Mouse (Mus musculus) heart, postnatal 0 days (tissue): ENCODE data around the gene Crhr1. TPM values are rescaled to one million over a fixed set of nuclear protein-coding genes. Genes with fewer than 3 reads are reported as not detected.

Source experiments
- ATAC-seq: fragments of 200-750 bp; cut with Nextera tagmentation; 2 replicates; pipeline ENCODE4 v1.8.0; 2017; ENCODE audit warnings: low read depth, moderate number of reproducible peaks, moderate library complexity; ENCODE audit not compliant: insufficient read depth
- DNase-seq: peaks from one replicate; pipeline ENCODE4 v3.0.0-alpha.2; 2016; ENCODE audit warnings: low spot score
- H3K27ac ChIP-seq: fragments of 300-500 bp; sonication (generic); 2 replicates; pipeline ENCODE4 v1.5.1; 2014; ENCODE audit warnings: low read depth, mild to moderate bottlenecking
- H3K27me3 ChIP-seq: fragments of 300-500 bp; sonication (generic); 2 replicates; pipeline ENCODE4 v1.6.1; 2014; ENCODE audit warnings: low read length, mixed read lengths; ENCODE audit not compliant: control insufficient read depth, insufficient read depth
- H3K36me3 ChIP-seq: fragments of 300-500 bp; sonication (generic); replicated peaks from 2 replicates; pipeline ENCODE4 v1.6.1; 2014; ENCODE audit warnings: low read length, mixed read lengths; ENCODE audit not compliant: control insufficient read depth, insufficient read depth
- H3K4me1 ChIP-seq: fragments of 300-500 bp; sonication (generic); 2 replicates; pipeline ENCODE4 v1.6.1; 2014; ENCODE audit warnings: antibody characterized with exemption; ENCODE audit not compliant: control insufficient read depth, insufficient read depth
- H3K4me2 ChIP-seq: fragments of 300-500 bp; sonication (generic); 2 replicates; pipeline ENCODE4 v1.6.1; 2014; ENCODE audit warnings: low read depth, mild to moderate bottlenecking, low read length, moderate library complexity
- H3K4me3 ChIP-seq: fragments of 300-500 bp; sonication (generic); 2 replicates; pipeline ENCODE4 v1.5.1; 2014; ENCODE audit warnings: low read depth, low read length
- H3K9ac ChIP-seq: fragments of 300-500 bp; sonication (generic); replicated peaks from 2 replicates; pipeline ENCODE4 v1.6.1; 2014; ENCODE audit warnings: low read depth, low read length, mixed read lengths
- H3K9me3 ChIP-seq: fragments of 300-500 bp; sonication (generic); replicated peaks from 2 replicates; pipeline ENCODE4 v1.6.1; 2016; ENCODE audit warnings: low read length; ENCODE audit not compliant: control insufficient read depth
- CTCF ChIP-seq: IDR thresholded peaks from 2 replicates; pipeline ENCODE4 v1.5.1; 2016; ENCODE audit warnings: antibody characterized with exemption, control low read depth, low read depth
- EP300 ChIP-seq: IDR thresholded peaks from 2 replicates; pipeline ENCODE4 v1.6.1; 2016; ENCODE audit warnings: antibody characterized with exemption, low read depth
- WGBS: fragments of 180-500 bp; shearing (Covaris S2); extraction: QIAGEN DNeasy Blood & Tissue Kit; methylation state at CpG from one replicate; pipeline ENCODE4 v1.1.7; 2014; 5-methylcytosine and 5-hydroxymethylcytosine counted together
- polyA plus RNA-seq: library from polyadenylated mRNA; unstranded; fragments of >200 nt; fragmentation: Nextera tagmentation; extraction: Ambion mirVana; gene quantifications from 2 replicates; pipeline ENCODE4 v1.2.1, GENCODE M21; 2015
- total RNA-seq: library from RNA; depleted of rRNA; stranded (reverse); fragments of >200 nt; gene quantifications from 2 replicates; pipeline ENCODE4 v1.2.3, GENCODE M21; 2014; ENCODE audit warnings: low replicate concordance

Crhr1 gene
- total and polyA plus RNA-seq, 2 experiments from 2014 or later = not detected

- H3K4me2 ChIP-seq = no peak overlapping the region
- H3K27me3 ChIP-seq = peaks cover 24% of the 10 kb centered on the region
- no peak overlapping the region for H3K4me3 ChIP-seq
- WGBS = 39% methylated on average over 9 of the region's 9 CpGs
- H3K9ac ChIP-seq = no peak overlapping the region
- no peaks in the 10 kb centered on the region for H3K36me3 ChIP-seq
- no peak overlapping the region for H3K27ac ChIP-seq
- no peaks in the 10 kb centered on the region for H3K9me3 ChIP-seq
- DNase-seq = no peak
- ATAC-seq = no peak
- no peak for TF ChIP-seq CTCF
- TF ChIP-seq EP300 = no peak
- no peaks in the 10 kb centered on the region for H3K4me1 ChIP-seq
Measured at GRCm38 (mm10) chr11:104154820-104155635, 22.4 kb downstream of the Crhr1 start.

GRCm38 (mm10) chr11:104155899-104156298 lies 23.2 kb downstream of the Crhr1 start:
- Histone ChIP-seq H3K9ac (no peak overlapping the region), H3K27ac (no peak overlapping the region), H3K9me3 (no peaks in the 10 kb centered on the region), H3K36me3 (no peaks in the 10 kb centered on the region), H3K4me2 (no peak overlapping the region), H3K27me3 (peaks cover 24% of the 10 kb centered on the region), H3K4me1 (no peaks in the 10 kb centered on the region), H3K4me3 (no peak overlapping the region)
- ATAC-seq (no peak), DNase-seq (no peak)
- TF ChIP-seq EP300 (no peak), CTCF (no peak)

GRCm38 (mm10) chr11:104156391-104156790 lies 23.7 kb downstream of the Crhr1 start:
- Histone ChIP-seq H3K9me3 (no peaks in the 10 kb centered on the region), H3K27me3 (peaks cover 24% of the 10 kb centered on the region), H3K36me3 (no peaks in the 10 kb centered on the region), H3K9ac (no peak overlapping the region), H3K4me2 (no peak overlapping the region), H3K27ac (no peak overlapping the region), H3K4me3 (no peak overlapping the region), H3K4me1 (no peaks in the 10 kb centered on the region)
- 37% methylated on average over 3 of the region's 3 CpGs for WGBS
- no peak for ATAC-seq
- TF ChIP-seq EP300 = no peak
- no peak for TF ChIP-seq CTCF
- no peak for DNase-seq

GRCm38 (mm10) chr11:104157603-104158259 lies 25.1 kb downstream of the Crhr1 start:
- ATAC-seq = peak; percentile 50; the same call in 1 of the 2 replicates
- no peak overlapping the region for H3K9ac ChIP-seq

GRCm38 (mm10) chr11:104158260-104158907 lies 25.7 kb downstream of the Crhr1 start:
- Histone ChIP-seq H3K27me3 (peaks cover 24% of the 10 kb centered on the region), H3K9me3 (no peaks in the 10 kb centered on the region), H3K4me2 (peak overlapping the region; percentile 22; the same call in 1 of the 2 replicates), H3K4me1 (no peaks in the 10 kb centered on the region), H3K9ac (no peak overlapping the region), H3K27ac (no peak overlapping the region), H3K36me3 (no peaks in the 10 kb centered on the region), H3K4me3 (peak overlapping the region; percentile 12; the same call in 1 of the 2 replicates)
- TF ChIP-seq CTCF (no peak), EP300 (no peak)
- DNase-seq = no peak
- WGBS = 10% methylated on average over 17 of the region's 17 CpGs
- ATAC-seq = no peak

More at GRCm38 (mm10) chr11:104157603-104158259, 25.1 kb downstream of the Crhr1 start:
- peak; percentile 7 for DNase-seq
- Histone ChIP-seq H3K36me3 (no peaks in the 10 kb centered on the region), H3K27ac (no peak overlapping the region), H3K27me3 (peaks cover 24% of the 10 kb centered on the region), H3K4me1 (no peaks in the 10 kb centered on the region), H3K9me3 (no peaks in the 10 kb centered on the region), H3K4me2 (peak overlapping the region; percentile 22; the same call in 1 of the 2 replicates), H3K4me3 (peak overlapping the region; percentile 12)
- TF ChIP-seq CTCF = no peak
- no peak for TF ChIP-seq EP300
- WGBS = 5% methylated on average over 23 of the region's 23 CpGs
